Mouse (Mus musculus): Measurements from ENCODE around the gene Tmem151b. TPM values are rescaled to one million over a fixed set of nuclear protein-coding genes. Genes with fewer than 3 reads are reported as not detected.

Gene Tmem151b
- polyA plus RNA-seq, 1 experiment from 2014 or later: 1.7 TPM

Other genes starting within 250 kb of the Tmem151b start
- 60.1 and 61.1 TPM in 2 replicates for gene Cdc5l, start 115.9 kb downstream of the Tmem151b start, polyA plus RNA-seq (2014; fragmentation: Nextera tagmentation; extraction: Ambion mirVana)
- gene Spats1, start 74.3 kb downstream of the Tmem151b start, polyA plus RNA-seq (2014; fragmentation: Nextera tagmentation; extraction: Ambion mirVana): 0.46 and 0.95 TPM in 2 replicates
- gene Aars2, start 42.8 kb downstream of the Tmem151b start, polyA plus RNA-seq (2014; fragmentation: Nextera tagmentation; extraction: Ambion mirVana): 12.5 and 14.5 TPM in 2 replicates
- gene Tcte1, start 26.2 kb downstream of the Tmem151b start, polyA plus RNA-seq (2014; fragmentation: Nextera tagmentation; extraction: Ambion mirVana): 0.93 and 2.7 TPM in 2 replicates
- 4.3 and 4.7 TPM in 2 replicates for gene Nfkbie, start 6.0 kb upstream of the Tmem151b start, polyA plus RNA-seq (2014; fragmentation: Nextera tagmentation; extraction: Ambion mirVana)
- gene Slc35b2, start 14.2 kb upstream of the Tmem151b start, polyA plus RNA-seq (2014; fragmentation: Nextera tagmentation; extraction: Ambion mirVana): 139 and 143 TPM in 2 replicates
- 1,431 and 1,467 TPM in 2 replicates for gene Hsp90ab1, start 23.6 kb upstream of the Tmem151b start, polyA plus RNA-seq (2014; fragmentation: Nextera tagmentation; extraction: Ambion mirVana)
- gene Slc29a1, start 49.9 kb upstream of the Tmem151b start, polyA plus RNA-seq (2014; fragmentation: Nextera tagmentation; extraction: Ambion mirVana): 96.5 and 110 TPM in 2 replicates
- gene Mymx, start 52.4 kb upstream of the Tmem151b start, polyA plus RNA-seq (2014; fragmentation: Nextera tagmentation; extraction: Ambion mirVana): 52.1 and 52.5 TPM in 2 replicates
- gene Capn11, start 109.6 kb upstream of the Tmem151b start, polyA plus RNA-seq (2014; fragmentation: Nextera tagmentation; extraction: Ambion mirVana): 0.83 TPM in 1 of 2 replicates, not detected in the other
- gene Mrpl14, start 136.6 kb upstream of the Tmem151b start, polyA plus RNA-seq (2014; fragmentation: Nextera tagmentation; extraction: Ambion mirVana): 146 and 148 TPM in 2 replicates
- 30.4 and 32.9 TPM in 2 replicates for gene Tmem63b, start 137.2 kb upstream of the Tmem151b start, polyA plus RNA-seq (2014; fragmentation: Nextera tagmentation; extraction: Ambion mirVana)
- gene 1600014C23Rik, start 184.2 kb upstream of the Tmem151b start, polyA plus RNA-seq (2014; fragmentation: Nextera tagmentation; extraction: Ambion mirVana): not detected in 2 replicates